Mouse (Mus musculus) kidney, postnatal 10 days (tissue): ENCODE measurements at regions not wholly inside any gene's neighbourhood (a gene's known extent, or its start where the extent isn't known, plus 50 kb on each side); places are given as distances from the start of the nearest gene placed in this dataset.
A peak's percentile ranks its signal among the peaks of the same experiment; 100 is the strongest.

Source experiments
- DNase-seq: peaks from one replicate; pipeline ENCODE4 v3.0.0; 2021; ENCODE audit warnings: mixed read lengths

DNA sequence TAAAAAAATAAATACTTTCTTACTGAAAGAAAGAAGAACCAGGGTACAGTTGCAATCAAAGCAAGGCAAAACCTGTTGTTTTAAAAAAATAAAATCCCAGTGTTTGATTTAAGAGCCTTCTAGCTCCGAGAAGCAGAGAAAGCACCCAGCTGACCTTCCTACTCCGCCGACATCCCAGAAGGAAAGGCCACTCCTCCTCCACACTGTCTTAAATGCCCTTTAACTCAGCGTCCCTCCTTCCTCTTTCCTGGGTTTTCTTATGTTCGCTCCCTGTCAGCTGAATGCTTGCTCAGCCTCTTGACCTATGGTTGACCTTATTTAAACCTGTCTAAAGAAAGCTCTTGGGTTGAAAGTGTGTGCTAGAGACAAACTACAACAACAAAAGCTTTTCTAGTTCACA, 79.1 kb downstream of the Sptssa start:
- DNase-seq, result no peak

DNA sequence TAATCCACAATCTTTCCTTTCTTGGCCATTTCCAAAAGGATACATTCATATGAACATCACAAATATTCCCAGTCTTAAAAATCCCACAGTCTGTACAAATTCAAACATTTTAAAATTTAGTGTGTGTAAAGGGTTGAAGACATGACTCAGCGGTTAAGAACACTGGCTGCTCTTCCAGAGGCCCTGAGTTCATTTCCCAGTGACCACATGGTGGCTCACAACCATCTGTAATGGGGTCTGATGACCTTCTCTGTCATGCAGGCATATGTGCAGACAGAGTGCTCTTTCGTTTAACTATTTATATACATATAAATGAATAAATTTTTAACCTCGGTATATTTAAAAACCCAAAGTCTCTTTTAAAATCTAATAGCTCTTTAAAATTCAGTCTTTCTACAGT, 79.6 kb downstream of the Sptssa start:
- peak; percentile 30 for DNase-seq

DNA sequence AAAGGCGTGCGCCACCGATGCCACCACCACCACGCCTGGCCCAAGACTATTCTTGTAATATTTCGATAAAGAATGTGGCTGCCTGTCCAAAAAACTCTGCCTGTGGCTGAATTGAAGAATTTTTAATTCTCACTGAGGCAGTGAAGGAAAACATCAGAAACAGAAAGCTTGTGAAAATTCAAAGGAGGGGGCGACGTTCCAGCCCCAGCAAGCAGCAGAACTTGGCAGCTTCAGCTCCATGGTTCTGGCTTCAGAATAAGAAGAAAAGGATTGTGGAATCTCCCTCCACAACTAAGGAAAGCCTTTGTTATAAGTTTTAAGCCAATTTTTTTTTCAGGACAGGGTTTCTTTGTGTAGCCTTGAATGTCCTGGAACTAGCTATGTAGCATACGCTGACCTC, 83.5 kb downstream of the Sptssa start:
- no peak for DNase-seq

DNA sequence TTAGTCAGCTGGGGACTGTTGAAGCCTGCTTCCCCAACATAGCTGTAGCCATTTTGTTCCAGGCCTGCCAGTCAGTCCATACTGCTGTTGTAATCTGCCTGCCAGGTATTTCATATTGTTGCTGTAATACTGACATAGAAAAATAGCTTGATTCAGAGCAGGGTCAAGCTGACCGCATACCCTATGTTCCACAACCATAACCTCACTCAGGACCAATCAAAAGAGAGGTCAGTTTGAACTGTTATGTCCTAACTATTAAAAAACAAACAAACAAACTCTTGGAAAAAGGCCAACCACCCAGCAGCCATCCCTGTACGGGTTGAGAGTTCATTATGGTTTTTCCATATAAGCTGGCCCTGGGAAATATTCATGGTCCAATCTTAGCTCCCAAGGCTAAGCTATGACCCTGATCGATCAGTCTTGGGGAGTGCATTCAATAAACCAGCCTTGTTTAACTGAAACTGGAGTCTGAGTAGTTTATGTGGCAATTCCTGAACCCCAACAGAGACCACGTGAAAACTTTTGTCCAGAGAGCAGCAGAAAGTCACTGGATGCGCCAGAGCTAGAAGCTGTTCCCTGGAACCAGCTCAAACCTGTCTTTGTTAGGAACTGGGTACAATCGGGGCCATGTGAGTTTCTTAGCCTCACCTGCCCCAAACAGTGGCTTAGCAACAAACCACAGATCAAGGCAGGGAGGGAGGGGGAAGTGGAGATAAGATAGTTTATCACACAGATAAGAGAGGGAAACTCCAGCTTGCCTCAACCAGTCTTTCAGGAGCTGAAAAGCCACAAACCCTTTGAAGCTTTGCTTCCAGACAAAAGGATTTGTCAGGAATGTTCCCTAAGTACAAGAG, 88.1 kb downstream of the Sptssa start:
- DNase-seq, result no peak

DNA sequence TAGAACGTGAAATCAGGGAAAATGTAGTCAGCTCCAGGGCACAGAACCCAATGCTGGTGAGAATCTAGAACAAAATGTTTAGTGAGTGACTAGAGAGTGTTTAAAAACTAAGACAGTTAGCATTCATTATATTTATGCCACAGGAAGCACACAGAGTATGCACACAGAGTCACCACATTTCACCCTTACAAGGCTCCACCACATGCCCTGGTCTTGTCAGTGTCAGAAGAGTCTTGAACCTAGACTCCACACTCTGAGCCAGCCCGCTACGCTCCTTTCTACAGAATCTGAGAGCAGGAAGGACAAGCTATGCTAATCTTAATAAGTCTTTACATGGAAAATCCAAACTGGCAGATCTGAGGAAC, 89.0 kb downstream of the Sptssa start:
- no peak for DNase-seq

DNA sequence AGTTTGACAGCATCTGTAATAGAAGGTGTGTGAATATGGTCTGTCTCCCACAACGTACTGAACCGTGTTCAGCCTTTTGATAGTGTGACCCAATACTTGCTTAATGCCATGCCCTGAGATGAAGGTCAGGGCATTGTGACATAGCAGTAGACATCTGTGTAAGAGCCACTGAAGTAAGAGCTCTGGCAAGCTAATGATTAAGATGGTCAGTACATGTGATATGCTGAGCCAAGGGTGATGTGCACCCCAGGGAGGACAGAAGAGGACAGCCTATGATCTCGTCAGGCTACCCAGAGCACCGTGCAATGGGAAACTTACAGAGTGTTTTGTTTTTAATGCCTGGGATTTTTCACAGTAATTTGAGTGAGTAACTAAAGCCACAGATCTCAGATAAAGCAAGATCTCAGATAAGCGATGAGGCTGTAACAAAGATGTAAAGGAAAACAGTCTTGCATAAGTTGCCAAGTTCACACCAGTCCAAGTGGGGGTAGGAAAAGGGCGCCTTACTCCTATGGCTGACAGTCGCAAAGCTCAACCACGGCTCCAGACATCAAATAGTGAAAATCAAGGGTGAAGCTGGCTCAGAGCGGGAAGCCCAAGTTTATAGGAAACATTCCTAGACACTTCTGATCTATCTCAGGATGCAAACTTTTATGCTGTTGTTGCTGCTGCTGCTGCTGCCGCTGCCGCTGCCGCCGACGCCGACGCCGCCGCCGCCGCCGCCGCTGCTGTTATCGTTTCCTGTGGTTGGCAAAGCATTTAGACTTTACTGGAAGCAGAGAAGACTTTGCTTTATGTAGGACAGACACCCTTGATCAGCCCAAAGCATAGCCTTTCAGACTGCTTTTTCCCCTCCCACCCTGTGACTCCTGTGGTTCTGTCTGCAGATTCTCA, 89.6 kb downstream of the Sptssa start:
- DNase-seq, result no peak

DNA sequence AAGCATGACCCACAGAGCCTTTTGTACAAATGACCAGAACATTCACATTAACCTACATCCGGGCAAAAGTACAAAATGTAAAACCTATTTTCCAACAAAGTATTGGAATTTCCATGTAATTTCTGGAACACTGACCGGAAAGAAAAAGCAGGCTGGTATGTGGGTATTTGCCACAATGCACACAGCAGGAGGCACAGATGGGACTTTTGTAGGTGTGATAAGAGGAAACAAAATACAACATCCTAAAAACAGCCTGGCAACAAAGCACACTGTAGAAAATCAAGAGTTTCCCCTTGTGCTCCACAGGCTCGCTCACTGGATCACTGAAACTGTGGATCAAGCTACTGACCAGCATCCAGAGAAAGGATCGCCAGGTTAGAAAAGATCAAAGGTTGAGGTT, 94.4 kb downstream of the Sptssa start:
- DNase-seq, result no peak

DNA sequence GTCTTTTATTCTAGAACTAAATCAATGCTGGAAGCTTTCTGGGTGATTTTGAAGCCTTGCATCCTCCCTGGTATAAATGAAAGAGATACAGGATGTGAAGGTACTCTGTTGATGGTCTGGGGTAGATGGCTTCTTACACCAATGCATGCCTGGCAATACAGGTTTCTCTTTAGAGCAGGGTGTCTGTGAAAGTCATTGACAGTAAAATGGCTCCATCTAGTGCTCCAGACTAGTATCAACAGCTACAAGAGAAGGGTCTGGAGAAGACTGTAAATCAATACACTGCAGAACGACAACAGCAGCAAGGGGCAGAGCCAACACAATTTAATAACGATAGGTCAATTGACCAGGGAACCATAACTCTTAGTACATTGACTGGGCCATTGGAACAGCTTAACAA, 98.3 kb downstream of the Sptssa start:
- DNase-seq, result no peak

DNA sequence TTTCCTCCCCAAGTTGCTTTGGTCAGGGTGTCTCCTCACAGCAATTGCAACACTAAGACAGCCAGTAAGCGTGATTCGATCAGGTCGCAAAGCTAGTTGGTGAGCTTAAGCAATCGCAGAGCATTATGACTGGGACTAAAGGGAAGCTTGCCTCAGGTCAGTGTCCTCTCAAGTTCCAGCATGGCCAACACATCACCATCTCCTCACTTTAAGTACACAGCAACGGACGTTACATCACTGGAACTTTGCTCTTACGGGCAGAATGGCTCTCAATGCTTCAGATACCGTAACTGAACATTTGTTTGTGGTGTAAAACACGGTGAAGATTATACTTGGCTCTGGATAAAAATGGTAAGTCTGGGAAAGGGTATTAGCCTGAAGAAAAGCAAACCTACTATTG, 106.7 kb downstream of the Sptssa start:
- no peak for DNase-seq

DNA sequence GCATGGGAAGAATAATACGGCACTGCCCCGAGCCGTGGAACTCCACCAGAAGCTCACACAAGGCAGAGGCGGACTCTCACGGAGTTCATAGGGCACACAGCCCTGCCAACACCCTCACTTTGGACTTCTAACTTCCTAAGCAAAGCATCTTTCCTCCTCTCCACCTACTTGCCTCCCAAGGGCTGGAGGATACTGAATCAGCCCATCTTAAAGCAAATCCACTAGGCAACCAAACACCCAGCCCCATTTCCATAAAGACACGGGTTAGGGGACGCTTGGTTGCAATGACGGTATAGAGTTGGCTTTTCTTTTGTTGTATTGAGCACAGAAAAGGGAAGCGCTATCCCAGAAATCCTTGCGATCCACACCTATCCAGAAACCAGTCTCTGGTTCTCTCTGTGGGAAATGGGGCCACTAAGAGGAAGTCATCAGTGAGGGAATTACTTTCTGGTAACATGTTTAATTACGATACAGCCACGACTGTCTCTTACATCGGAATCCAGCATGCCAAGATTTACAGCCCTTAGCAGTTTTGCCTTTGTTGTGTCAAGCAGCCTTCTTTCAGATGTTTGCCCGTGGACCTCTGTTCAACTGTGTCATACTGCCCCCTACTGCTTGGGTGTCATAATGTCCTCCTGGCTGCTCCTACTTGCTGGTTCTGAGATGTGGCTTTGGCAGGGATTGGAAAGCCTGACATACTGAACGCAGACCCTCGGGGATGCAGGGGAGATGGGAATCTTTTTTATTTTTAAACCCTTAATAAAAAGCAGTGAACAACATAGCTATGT, 110.4 kb downstream of the Sptssa start:
- peak; percentile 83 for DNase-seq

DNA sequence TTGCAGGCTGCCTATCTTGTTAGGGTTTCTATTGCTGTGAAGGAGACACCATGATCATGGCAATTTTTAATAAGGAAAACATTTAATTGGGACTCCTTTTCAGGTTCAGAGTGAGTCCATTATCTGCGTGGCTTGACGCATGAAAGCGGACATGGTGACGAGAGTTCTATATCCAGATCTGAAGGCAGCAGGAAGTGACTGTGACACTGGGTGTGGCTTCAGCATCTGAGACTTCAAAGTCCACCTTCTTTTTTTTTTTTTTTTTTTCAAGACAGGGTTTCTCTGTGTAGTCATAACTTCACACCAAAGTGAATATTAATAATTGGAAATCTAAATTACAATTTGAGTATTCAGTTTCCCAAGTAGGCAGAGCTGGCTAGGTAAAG, 118.1 kb downstream of the Sptssa start:
- no peak for DNase-seq

DNA sequence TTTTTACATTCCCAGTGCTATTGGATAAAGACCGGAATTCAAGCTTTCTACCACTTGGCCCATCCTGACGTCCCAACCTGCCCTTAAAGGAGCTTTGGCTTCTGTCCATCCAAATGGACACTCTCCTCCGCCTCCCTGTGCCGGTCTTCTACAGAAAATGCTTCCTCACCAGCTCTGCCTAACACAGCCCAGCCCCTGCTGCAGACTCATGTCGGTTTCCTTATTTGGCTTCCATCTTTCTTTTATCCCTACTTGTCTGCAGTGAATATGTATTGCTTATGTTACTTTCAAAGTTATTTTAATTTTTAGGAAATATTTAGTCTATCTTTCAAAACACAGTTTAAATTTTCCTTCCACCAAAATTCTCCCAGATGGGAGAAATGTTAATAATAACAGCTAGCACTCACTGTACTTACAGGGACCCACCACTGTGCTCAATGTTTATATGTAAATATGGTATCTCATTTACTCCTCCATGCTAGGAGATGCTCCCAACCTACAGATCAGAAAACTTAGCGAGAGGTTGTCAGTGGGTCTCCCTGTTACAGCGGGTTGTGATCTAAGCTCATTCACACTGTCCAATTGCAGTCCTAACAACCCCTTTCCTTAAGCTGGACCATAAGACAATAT, 118.6 kb downstream of the Sptssa start:
- DNase-seq, result no peak

DNA sequence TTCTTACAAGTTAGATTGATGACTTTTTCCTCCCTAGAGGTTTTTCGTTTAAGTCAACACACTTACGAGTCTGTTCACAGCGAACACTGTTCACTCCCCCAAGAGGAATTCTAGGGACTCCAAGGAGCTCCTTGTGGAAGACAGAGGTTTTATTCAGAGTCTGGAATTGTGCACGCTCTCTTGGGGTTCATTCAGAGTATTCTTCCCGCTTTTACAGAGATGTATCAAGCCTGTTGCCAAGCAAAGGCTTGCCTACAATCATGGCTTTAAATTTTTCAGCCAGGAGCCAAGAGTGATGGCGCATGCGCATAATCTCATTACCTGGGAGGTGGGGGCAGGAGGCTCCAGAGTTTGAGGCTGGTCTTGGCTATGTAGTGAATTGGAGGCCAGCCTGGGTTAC, 119.4 kb downstream of the Sptssa start:
- no peak for DNase-seq

DNA sequence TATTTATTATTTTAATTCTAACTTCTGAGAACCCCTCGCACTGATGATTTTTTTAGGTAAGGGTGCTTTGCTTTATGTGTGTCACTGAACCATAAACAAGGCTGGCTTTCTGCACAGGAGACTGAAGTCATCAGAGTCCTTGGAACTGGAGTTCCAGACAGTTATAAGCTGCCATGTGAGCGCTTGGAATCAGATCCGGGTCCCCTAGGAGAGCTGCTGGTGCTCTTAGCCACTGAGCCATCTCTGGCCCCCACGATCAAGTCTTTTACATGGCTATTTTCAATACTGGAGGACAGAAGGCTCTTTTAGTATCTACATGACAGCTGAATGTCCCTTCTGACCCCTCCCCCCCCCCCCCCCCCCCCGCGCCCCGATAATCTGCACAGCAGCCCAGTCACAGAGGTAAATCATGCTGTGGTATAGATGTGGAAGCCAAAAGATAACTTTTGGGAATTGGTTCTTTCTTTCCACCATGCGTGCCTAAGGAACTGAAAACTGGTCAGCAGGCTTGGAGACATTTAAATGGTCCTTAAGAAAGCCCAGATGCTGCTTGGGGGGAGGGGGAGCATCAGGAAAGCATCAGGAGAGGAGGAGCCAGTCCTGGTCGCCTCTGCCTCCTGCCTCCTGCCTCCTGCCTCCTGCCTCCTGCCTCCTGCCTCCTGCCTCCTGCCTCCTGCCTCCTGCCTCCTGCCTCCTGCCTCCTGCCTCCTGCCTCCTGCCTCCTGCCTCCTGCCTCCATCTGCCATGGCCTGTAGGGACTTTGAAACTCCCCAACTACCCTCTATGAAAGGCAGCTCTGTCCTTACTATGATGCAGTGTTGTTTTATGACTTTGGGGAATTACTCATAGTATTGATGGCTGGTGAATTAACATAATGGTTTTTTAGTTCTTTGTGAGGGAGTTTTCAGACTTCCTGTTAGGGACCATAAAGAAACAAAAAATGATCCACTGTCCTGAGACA, 120.5 kb downstream of the Sptssa start:
- DNase-seq, result no peak

DNA sequence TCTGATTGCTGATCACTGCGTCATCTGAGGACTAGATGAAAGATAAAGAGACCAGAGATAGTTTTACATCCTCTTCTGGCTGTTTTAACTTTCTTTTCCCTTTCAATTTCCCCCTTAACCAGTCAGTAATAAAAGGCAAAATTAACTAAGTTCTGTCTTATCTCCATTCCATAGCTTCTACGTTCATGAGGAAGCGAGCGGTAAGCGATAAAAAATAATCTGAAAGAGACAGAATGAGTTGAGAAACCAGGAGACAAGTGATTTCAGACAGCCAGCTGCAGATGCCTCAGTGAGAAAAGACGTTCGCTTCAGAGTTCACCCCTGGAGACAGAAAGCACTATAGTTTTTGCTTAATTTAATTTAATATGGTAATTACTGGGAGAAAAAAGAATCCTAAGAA, 121.5 kb downstream of the Sptssa start:
- DNase-seq, result no peak

DNA sequence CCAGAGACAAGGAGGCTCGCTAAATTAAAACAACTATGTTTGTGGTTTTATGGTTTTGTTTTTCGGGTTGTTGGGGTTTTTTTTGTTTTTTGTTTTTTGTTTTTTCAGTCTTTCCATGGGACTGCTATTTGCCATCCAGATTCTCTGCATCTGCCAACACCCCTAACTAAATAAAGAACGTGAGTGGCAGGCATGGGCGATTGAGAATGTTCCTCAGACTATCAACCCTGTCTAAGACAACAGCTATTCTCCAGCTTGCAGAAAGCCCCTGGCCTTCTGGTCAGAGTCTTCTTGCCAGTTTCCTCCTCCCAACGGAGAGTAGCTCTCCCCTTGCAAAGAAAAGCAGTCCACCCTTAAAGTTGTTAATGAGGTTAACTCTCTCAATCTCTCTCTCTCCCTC, 123.2 kb downstream of the Sptssa start:
- DNase-seq, result no peak

DNA sequence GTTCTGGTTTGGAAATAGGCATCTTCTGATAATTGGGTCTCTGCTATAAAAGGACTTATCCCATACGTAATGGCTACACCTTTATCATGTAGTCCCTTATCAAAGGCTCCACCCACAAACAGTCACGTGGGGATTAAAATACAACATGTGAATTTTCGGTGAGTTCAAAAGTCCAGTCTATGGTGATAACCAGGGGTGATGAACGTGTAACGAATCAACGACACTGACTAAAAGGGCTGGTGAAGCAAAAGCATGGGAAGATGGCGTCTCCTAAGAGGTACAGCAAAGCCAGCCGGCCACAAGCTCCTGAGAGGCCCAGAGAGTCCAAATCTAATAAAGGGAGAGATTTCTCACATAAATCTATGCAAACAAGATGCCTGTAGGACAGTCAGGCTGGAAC, 124.3 kb downstream of the Sptssa start:
- no peak for DNase-seq

DNA sequence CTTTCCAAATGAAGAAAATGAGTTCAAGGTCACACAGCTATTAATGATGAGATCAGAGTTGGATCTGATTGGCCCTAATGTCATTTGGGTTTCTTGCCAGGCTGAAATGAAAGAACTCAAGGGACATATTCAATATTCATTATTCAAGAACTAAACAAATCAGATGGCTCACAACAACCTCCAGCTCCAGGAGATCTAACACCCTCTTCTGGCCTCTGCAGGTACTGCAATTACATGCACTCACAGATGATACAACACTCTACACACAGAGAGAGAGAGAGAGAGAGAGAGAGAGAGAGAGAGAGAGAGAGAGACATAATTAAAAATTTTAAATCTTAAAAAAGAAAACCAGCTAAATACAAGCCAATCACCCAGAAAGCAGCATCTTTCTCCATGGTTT, 128.3 kb downstream of the Sptssa start:
- DNase-seq, result no peak

DNA sequence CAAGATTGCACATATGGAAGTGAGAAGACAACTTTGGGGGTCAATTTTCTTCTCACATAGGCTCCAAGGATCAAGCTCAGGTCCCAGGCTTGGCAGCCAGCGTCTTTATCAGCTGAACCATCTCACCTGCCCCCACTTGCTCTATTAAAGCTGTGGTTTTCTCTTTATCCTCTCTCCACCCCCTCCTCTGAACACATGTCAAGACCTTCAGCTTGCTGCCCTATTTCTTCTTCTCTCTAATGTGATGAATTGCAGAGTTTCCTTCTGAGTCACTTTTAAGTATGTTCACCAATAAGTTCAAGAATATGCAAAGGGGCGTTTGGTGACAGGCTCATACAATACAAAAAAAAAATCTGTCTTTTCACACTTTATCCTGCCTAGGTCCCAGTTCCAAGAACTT, 128.8 kb downstream of the Sptssa start:
- DNase-seq, result no peak

DNA sequence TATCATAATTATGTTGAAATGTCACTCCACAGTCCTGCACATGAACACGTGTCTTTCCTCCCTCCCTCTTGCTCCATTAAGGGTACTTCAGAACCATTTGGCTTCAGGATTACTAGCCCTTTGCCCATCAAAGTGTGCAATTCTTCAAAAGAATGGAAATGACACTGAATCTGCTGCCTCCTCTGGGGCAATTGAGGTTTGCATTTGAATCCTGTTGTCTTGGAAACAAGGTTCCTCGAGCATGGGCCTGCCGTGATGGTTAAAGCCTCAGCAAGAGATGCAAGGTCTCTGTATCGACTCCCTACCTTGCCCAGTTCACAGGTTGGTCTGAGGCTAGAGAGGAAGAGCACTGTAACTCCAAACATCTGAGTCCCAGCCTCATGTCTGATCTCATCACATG, 136.0 kb downstream of the Sptssa start:
- DNase-seq, result no peak

DNA sequence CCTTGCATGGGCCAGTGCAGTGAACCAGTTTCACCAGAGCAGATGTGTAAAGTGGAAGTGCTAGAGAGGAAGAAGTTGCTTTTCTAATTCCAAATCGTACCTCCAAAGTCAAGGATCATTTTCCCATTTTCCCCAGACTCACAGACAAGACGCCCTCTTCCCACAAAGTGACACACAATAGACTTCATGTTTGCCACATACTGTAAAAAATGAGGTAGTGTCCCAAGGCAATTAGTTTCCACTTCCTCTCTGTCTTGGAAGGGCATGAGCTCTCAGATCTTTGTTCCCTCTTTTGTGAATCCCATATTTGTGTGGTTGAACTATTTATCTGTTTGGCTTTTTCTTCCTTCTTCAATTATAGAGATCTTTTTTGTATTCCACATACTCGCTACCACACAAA, 137.0 kb downstream of the Sptssa start:
- no peak for DNase-seq

DNA sequence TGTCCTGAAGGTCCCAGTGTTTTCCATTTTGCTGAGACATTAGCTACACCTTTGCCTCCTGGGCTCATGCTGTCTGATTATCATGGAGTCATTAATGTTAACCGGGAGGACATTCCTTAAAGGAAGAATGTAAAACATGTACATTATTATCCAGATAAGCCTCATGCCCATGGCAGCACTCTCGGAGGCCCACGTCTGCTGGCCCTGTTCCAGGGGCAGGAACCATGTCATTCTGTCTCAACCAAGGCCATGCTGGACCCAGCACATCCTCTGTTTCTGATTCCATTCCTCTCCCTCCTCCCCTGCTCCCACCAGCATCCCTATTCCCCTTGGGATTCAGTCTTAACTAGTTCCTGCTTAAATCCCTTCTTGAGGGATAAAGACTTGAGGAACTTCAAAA, 139.1 kb downstream of the Sptssa start:
- DNase-seq, result peak; percentile 21
